Mouse (Mus musculus): ENCODE results near the gene Glp1r. TPM values are rescaled to one million over a fixed set of nuclear protein-coding genes. Genes with fewer than 3 reads are reported as not detected.

Glp1r gene
- total RNA-seq, 2 experiments from 2014 or later: 0.86 to 2.1 TPM

DNA sequence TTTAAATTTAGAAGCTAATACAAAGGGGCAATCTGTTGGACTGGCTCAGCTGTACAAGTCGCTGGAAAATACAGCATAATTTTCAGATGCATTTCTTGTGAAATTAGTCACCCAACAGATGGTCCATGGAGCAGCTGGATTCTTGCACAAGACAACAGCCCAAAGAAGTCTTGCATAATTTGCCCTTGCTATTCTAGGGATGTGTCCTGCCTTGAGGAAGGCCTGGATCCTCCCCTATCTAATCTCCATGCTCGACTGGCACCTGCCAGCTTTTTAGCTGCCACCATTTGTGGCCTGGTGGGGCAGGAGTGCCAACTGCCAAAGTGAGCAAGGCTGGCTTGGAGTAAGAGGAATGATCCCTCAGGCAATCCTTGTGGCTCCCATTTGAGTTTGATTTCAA lies 75.7 kb downstream of the Glp1r start:
- intact Hi-C loops (cut with DNase I): no loop called here
- H3K27ac ChIP-seq: no peak overlapping the region
- H3K4me3 ChIP-seq: no peak overlapping the region
- no peak for DNase-seq (ENCODE audit: extremely low spot score in 1 of 2, low spot score in 2 of 2)
- TF ChIP-seq CTCF (IDR thresholded peaks at IDR 0.05): no peak

DNA sequence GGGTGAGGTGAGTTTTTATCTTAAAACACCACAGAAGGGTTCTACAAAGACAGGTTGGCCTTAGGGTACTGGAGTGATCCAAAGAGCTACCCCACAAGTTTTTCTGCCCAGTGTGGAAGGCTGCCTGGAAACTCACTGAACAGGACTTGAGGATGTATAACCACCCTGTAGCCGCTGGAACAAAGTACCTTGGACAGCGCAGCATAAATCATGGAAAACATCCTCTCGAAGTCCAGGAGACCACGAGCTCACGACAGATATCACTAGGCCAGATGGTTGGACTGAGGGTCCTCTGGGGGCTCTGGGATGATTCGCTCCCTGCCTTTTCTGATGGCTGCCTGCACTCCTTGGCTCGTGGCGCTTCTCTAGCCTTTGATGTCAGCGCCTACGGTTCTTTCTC lies 76.9 kb downstream of the Glp1r start:
- intact Hi-C loops (cut with DNase I): no loop called here
- no peak overlapping the region for H3K4me3 ChIP-seq
- DNase-seq (ENCODE audit: extremely low spot score in 1 of 2, low spot score in 2 of 2): no peak
- no peak overlapping the region for H3K27ac ChIP-seq
- TF ChIP-seq CTCF (IDR thresholded peaks at IDR 0.05): no peak

DNA sequence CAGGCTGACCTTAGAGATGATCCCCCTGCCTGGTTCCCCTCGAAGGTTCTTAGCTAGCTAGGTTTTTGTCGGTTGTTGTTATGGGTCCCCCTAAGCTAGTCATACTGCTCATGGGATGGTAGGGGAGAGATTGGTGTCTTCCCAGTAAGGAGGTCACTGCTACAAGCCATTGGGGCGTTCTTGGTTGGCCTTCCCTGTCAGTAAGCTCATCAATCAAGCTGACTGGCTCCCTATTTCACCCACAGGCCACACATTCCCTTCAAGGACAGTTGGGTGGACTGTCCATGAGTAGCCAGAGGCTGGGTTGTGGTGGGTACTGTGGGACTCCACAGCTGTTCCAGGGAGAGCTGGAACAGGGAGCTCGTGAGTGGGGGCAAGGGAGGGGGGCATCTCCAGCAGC lies 81.9 kb downstream of the Glp1r start:
- DNase-seq (ENCODE audit: extremely low spot score in 1 of 2, low spot score in 2 of 2): no peak
- no peak overlapping the region for H3K4me3 ChIP-seq
- TF ChIP-seq CTCF (IDR thresholded peaks at IDR 0.05): no peak

DNA sequence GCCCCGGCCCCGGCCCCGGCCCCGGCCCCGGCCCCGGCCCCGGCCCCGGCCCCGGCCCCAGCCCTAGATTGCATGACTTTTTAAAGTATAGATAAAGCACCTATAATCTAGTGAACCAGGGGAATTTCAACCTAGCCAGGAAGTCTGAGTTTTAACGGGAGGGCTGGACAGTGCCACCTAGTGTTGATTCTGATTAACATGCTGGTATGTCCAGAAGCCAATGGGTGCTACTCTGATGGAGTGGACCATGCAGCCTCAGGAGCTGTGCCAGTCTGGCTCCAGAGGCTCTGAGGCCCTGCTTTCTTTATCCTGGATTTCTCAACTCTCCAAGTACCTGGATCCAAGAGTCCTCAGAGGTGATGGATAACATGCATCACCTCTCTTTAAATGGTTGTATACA lies 88.6 kb downstream of the Glp1r start:
- Histone ChIP-seq H3K27ac (no peak overlapping the region), H3K4me3 (no peak overlapping the region)
- intact Hi-C loops (cut with DNase I): loop anchor here (1.0 kb wide), 1 partner anchor 173 kb away; no protein-coding TSS in a partner anchor
- TF ChIP-seq CTCF (IDR thresholded peaks at IDR 0.05): peak; percentile 66
- no peak for DNase-seq (ENCODE audit: extremely low spot score in 1 of 2, low spot score in 2 of 2)

More for the DNA sequence above, 81.9 kb downstream of the Glp1r start:
- no peak overlapping the region for H3K27ac ChIP-seq
- intact Hi-C loops (cut with DNase I): no loop called here

Small RNA genes within 50 kb of the gene (microRNA-seq; reads per million reads assigned to microRNA genes)
- 0 reads per million in 2 experiments for gene Gm24026

Other genes starting within 250 kb of the Glp1r start
- under 1 TPM; 0.14 to 0.16 TPM for gene Umodl1, start 52.8 kb downstream of the Glp1r start, total RNA-seq (2021)
- 10 to 100 TPM; 76.5 to 77.6 TPM for gene Abcg1, start 155.9 kb downstream of the Glp1r start, total RNA-seq (2021)
- not detected for gene Tff3, start 227.8 kb downstream of the Glp1r start, total RNA-seq (2021)
- gene Tff2, start 242.5 kb downstream of the Glp1r start, total RNA-seq (2021): not detected